Mouse (Mus musculus): ENCODE measurements around the gene Cdyl2.

DNA sequence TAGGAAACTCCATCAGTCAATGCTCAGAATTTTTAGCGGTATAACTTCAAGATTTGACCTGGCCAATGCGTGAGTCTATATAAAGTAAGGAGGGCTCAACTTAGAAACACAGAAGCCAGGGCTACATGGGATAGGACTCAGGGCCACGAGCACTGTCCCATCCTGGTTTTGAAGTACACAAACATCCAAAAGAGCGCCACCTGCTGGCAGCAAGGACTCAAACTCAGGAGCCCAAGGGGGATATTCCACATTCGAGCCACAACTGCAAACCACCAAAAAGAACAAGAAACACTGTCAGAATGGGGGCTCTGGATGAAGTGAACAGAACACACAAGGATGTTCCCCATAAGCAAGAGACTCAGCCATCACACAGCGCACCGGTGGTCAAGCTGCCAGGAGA is 63.8 kb downstream of the Cdyl2 start:
- TF ChIP-seq CTCF (IDR thresholded peaks at IDR 0.05), result no peak
- TF ChIP-seq EP300 (IDR thresholded peaks at IDR 0.05), result no peak

Measured in lung, postnatal 0 days (tissue).